Mouse (Mus musculus): ENCODE results near the gene Svs6. TPM values are rescaled to one million over a fixed set of nuclear protein-coding genes. Genes with fewer than 3 reads are reported as not detected.

The Svs6 gene
- polyA plus RNA-seq, 1 experiment from 2014 or later: not detected

DNA sequence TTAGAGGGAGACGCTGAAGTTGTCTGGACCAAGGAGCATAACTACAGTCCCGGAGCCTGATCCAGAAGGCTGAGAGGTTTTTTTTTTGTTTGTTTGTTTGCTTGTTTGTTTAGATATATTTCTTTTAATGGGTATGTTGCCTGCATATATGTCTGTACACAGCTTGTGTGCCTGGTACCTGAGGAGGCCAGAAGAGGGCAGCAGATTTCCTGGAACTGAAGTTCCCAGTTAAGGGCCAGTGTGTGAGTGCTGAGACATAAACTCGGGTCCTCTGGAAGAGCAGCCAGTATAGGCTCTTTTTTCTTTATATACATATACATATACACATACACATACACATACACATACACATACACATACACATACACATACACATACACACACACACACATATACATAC is 41.8 kb downstream of the Svs6 start:
- WGBS: 86% methylated on average over 3 of the region's 3 CpGs
- no peak for DNase-seq (ENCODE audit: low spot score)

DNA sequence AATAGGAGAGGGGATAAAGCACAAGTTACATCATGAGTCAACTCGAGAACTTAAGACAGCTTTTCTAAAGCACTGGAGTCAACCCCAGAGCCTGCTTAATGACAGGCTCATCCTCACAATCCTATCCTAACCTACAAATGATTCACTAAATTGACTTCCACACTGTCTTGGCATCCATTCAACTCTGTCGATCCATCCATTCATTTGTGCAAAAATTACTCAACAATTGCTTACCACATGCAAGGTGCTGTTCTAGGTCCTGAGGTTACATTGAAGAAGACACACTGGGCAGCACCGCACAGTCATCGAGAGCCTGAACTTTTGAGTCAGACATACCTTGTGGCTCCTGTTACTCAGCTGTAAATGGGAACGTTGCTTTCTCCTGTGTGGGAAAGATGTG is 42.5 kb downstream of the Svs6 start:
- H3K27ac ChIP-seq: no peak overlapping the region
- 87% methylated on average over 5 of the region's 5 CpGs for WGBS
- no peaks in the 10 kb centered on the region for H3K4me1 ChIP-seq
- no peak for DNase-seq (ENCODE audit: low spot score)
- H3K27me3 ChIP-seq (ENCODE audit: low read depth, poor library complexity, severe bottlenecking): peaks cover 20% of the 10 kb centered on the region
- no peaks in the 10 kb centered on the region for H3K9me3 ChIP-seq (replicated peaks)
- no peak overlapping the region for H3K4me3 ChIP-seq
- no peaks in the 10 kb centered on the region for H3K36me3 ChIP-seq

More for the DNA sequence above, 41.8 kb downstream of the Svs6 start:
- no peaks in the 10 kb centered on the region for H3K36me3 ChIP-seq
- H3K27me3 ChIP-seq (ENCODE audit: low read depth, poor library complexity, severe bottlenecking): peaks cover 20% of the 10 kb centered on the region
- no peak overlapping the region for H3K27ac ChIP-seq
- H3K9me3 ChIP-seq (replicated peaks): no peaks in the 10 kb centered on the region
- H3K4me3 ChIP-seq: no peak overlapping the region
- H3K4me1 ChIP-seq: no peaks in the 10 kb centered on the region

DNA sequence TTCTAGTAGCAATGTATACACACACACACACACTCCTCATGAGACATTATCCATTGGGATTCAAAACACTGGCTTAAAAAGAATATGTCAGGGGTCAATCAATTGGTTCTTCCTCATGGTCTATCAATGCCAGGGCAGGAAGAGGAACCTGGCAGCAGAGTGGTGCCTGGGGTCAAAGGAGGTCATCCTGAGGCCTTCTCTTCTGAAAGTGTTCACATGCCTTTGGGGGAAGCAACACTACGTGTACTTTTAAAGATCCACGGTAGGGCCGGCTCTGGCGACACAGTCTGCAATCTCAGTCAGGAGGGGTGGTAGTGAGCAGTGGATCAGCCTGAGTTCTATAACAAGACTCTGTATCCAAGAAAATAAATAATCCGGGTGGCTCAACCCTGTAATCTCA is 43.1 kb downstream of the Svs6 start:
- no peaks in the 10 kb centered on the region for H3K4me1 ChIP-seq
- peaks cover 18% of the 10 kb centered on the region for H3K27me3 ChIP-seq (ENCODE audit: low read depth, poor library complexity, severe bottlenecking)
- H3K27ac ChIP-seq: no peak overlapping the region
- 74% methylated on average over 5 of the region's 5 CpGs for WGBS
- H3K9me3 ChIP-seq (replicated peaks): no peaks in the 10 kb centered on the region
- no peak for DNase-seq (ENCODE audit: low spot score)
- no peak overlapping the region for H3K4me3 ChIP-seq
- no peaks in the 10 kb centered on the region for H3K36me3 ChIP-seq

DNA sequence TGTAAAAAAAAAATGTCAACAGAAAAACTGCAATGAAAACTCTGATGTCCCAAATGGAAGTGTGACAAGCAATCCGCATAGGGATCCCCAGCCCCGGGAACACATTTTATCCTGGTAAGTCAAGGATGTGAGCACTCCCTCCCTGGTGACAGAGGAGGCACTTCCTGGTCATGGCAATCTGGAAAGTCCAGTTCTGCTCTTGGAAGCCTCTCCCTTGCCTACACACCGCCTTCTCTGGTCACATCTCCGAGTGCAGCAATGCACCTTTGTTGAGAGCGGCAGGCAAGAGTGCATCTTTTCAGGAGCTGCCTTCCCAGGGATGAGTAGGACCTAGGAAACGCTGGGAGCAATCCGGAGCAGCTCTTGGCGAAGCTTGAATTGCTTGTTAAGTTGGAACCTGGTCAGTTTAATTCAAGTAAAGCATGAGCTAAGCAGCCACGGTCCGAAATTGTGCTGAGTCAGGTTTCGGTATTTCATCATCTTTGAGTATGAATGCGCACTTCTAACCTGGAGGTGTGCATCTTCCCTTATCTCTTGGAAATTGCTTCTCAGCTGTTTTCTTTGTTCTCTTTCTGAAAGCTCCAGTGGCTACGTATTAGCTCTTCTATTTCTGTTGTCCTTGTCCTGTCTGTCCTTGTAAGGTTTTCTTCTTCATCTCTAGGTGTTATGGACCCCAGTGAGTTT is 44.6 kb downstream of the Svs6 start:
- H3K27ac ChIP-seq: no peak overlapping the region
- DNase-seq (ENCODE audit: low spot score): no peak
- 35% methylated on average over 13 of the region's 13 CpGs for WGBS
- peaks cover 16% of the 10 kb centered on the region for H3K27me3 ChIP-seq (ENCODE audit: low read depth, poor library complexity, severe bottlenecking)
- no peaks in the 10 kb centered on the region for H3K9me3 ChIP-seq (replicated peaks)
- H3K36me3 ChIP-seq: no peaks in the 10 kb centered on the region
- no peak overlapping the region for H3K4me3 ChIP-seq
- no peaks in the 10 kb centered on the region for H3K4me1 ChIP-seq

DNA sequence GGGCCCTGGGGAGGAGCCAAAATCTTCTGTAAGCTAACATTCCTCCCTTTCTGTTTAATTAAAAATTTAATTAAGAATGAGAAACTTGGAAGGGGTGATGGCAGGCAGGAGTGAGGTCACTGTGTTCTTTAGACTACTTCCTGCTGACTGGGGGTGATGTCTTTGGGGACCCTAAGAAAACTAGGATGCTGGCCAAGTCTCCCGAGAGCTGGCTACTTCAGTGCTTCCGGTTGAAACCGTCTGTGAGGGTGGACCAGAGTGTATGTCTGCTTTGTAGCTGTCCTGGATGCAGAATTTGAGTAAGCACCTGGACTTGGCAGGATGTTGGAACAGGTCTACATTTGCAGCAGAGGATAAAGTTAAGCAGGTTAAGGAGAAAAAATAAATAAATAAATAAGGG is 50.4 kb downstream of the Svs6 start:
- Histone ChIP-seq H3K27me3 (ENCODE audit: low read depth, poor library complexity, severe bottlenecking) (0 out of 2 replicates have a peak, but pooled peaks cover 3% of the 10 kb centered on the region), H3K27ac (no peak overlapping the region), H3K9me3 (replicated peaks) (no peaks in the 10 kb centered on the region), H3K4me3 (no peak overlapping the region), H3K36me3 (no peaks in the 10 kb centered on the region), H3K4me1 (0 out of 2 replicates have a peak, but pooled peaks cover 2% of the 10 kb centered on the region)
- DNase-seq (ENCODE audit: low spot score): no peak
- 85% methylated on average over 3 of the region's 3 CpGs for WGBS

Small RNA genes lying within 50 kb of the gene (microRNA-seq; reads per million reads assigned to microRNA genes)
- not detected for gene Mir7678

Other genes with a start within 250 kb of the Svs6 start
- gene Stk4, start 246.4 kb upstream of the Svs6 start, polyA plus RNA-seq (2016; fragmentation: Nextera tagmentation; extraction: Ambion mirVana): 30.4 and 32.8 TPM in 2 replicates
- 60.3 and 66.4 TPM in 2 replicates for gene Tomm34, start 245.6 kb upstream of the Svs6 start, polyA plus RNA-seq (2016; fragmentation: Nextera tagmentation; extraction: Ambion mirVana)
- gene Kcns1, start 145.6 kb upstream of the Svs6 start, polyA plus RNA-seq (2016; fragmentation: Nextera tagmentation; extraction: Ambion mirVana): 0.15 TPM in 1 of 2 replicates, not detected in the other
- not detected in 2 replicates for gene Wfdc5, start 134.0 kb upstream of the Svs6 start, polyA plus RNA-seq (2016; fragmentation: Nextera tagmentation; extraction: Ambion mirVana)
- gene Wfdc12, start 126.1 kb upstream of the Svs6 start, polyA plus RNA-seq (2016; fragmentation: Nextera tagmentation; extraction: Ambion mirVana): not detected in 2 replicates
- gene Wfdc15a, start 116.6 kb upstream of the Svs6 start, polyA plus RNA-seq (2016; fragmentation: Nextera tagmentation; extraction: Ambion mirVana): not detected in 2 replicates
- not detected in 2 replicates for gene Wfdc15b, start 95.1 kb upstream of the Svs6 start, polyA plus RNA-seq (2016; fragmentation: Nextera tagmentation; extraction: Ambion mirVana)
- not detected in 2 replicates for gene Svs2, start 78.3 kb upstream of the Svs6 start, polyA plus RNA-seq (2016; fragmentation: Nextera tagmentation; extraction: Ambion mirVana)
- not detected in 2 replicates for gene Svs3b, start 60.1 kb upstream of the Svs6 start, polyA plus RNA-seq (2016; fragmentation: Nextera tagmentation; extraction: Ambion mirVana)
- not detected in 2 replicates for gene Svs4, start 38.3 kb upstream of the Svs6 start, polyA plus RNA-seq (2016; fragmentation: Nextera tagmentation; extraction: Ambion mirVana)
- gene Svs3a, start 27.5 kb upstream of the Svs6 start, polyA plus RNA-seq (2016; fragmentation: Nextera tagmentation; extraction: Ambion mirVana): not detected in 2 replicates
- gene Svs5, start 16.0 kb downstream of the Svs6 start, polyA plus RNA-seq (2016; fragmentation: Nextera tagmentation; extraction: Ambion mirVana): not detected in 2 replicates
- 0.46 TPM in 1 of 2 replicates, not detected in the other for gene Slpi, start 72.3 kb downstream of the Svs6 start, polyA plus RNA-seq (2016; fragmentation: Nextera tagmentation; extraction: Ambion mirVana)
- 0.03 TPM in 1 of 2 replicates, not detected in the other for gene Rbpjl, start 86.4 kb downstream of the Svs6 start, polyA plus RNA-seq (2016; fragmentation: Nextera tagmentation; extraction: Ambion mirVana)
- gene Matn4, start 88.4 kb downstream of the Svs6 start, polyA plus RNA-seq (2016; fragmentation: Nextera tagmentation; extraction: Ambion mirVana): 0.15 and 3.0 TPM in 2 replicates
- gene Sdc4, start 127.1 kb downstream of the Svs6 start, polyA plus RNA-seq (2016; fragmentation: Nextera tagmentation; extraction: Ambion mirVana): 22.1 and 24.2 TPM in 2 replicates
- 54.4 and 54.5 TPM in 2 replicates for gene Sys1, start 140.2 kb downstream of the Svs6 start, polyA plus RNA-seq (2016; fragmentation: Nextera tagmentation; extraction: Ambion mirVana)
- 2.2 and 3.2 TPM in 2 replicates for gene Gm20458, start 144.2 kb downstream of the Svs6 start, polyA plus RNA-seq (2016; fragmentation: Nextera tagmentation; extraction: Ambion mirVana)
- not detected in 2 replicates for gene Trp53tg5, start 157.0 kb downstream of the Svs6 start, polyA plus RNA-seq (2016; fragmentation: Nextera tagmentation; extraction: Ambion mirVana)
- gene Dbndd2, start 169.4 kb downstream of the Svs6 start, polyA plus RNA-seq (2016; fragmentation: Nextera tagmentation; extraction: Ambion mirVana): 0.70 and 2.1 TPM in 2 replicates
- 35.7 and 37.5 TPM in 2 replicates for gene Pigt, start 180.8 kb downstream of the Svs6 start, polyA plus RNA-seq (2016; fragmentation: Nextera tagmentation; extraction: Ambion mirVana)
- gene Wfdc2, start 245.7 kb downstream of the Svs6 start, polyA plus RNA-seq (2016; fragmentation: Nextera tagmentation; extraction: Ambion mirVana): 35.5 and 40.0 TPM in 2 replicates